Mouse (Mus musculus) embryonic facial prominence, embryonic 11.5 days (tissue): Measurements from ENCODE around the gene Olfr262. TPM values are rescaled to one million over a fixed set of nuclear protein-coding genes. Genes with fewer than 3 reads are reported as not detected.
"Not testable (repeated sequence)": the region's sequence is repeated elsewhere in the genome, so short reads cannot be mapped to it uniquely, and the experiment has no call there.

ENCODE experiments used
- ATAC-seq: fragments of 200-750 bp; cut with Nextera tagmentation; replicated peaks from 2 replicates; pipeline ENCODE4 v1.8.0; 2017; ENCODE audit warnings: low read depth; ENCODE audit not compliant: insufficient number of reproducible peaks, low FRiP score, low TSS enrichment
- DNase-seq: peaks from one replicate; pipeline ENCODE4 v3.0.0-alpha.2; 2015; ENCODE audit warnings: low spot score
- H3K27ac ChIP-seq: fragments of 300-500 bp; sonication (generic); replicated peaks from 2 replicates; pipeline ENCODE4 v1.5.1; 2014; ENCODE audit warnings: mild to moderate bottlenecking, low read depth, low read length, control low read depth
- H3K27me3 ChIP-seq: fragments of 300-500 bp; sonication (generic); 2 replicates; pipeline ENCODE4 v1.6.1; 2014; ENCODE audit warnings: mild to moderate bottlenecking, low read length, moderate library complexity, mixed read lengths; ENCODE audit not compliant: control insufficient read depth, insufficient read depth
- H3K36me3 ChIP-seq: fragments of 300-500 bp; sonication (generic); replicated peaks from 2 replicates; pipeline ENCODE4 v1.6.1; 2014; ENCODE audit warnings: low read depth, mild to moderate bottlenecking, low read length, moderate library complexity, mixed read lengths; ENCODE audit not compliant: control insufficient read depth, insufficient read depth
- H3K4me1 ChIP-seq: fragments of 300-500 bp; sonication (generic); 2 replicates; pipeline ENCODE4 v1.6.1; 2014; ENCODE audit warnings: low read length, mixed read lengths; ENCODE audit not compliant: control insufficient read depth, insufficient read depth
- H3K4me2 ChIP-seq: fragments of 300-500 bp; sonication (generic); 2 replicates; pipeline ENCODE4 v1.6.1; 2014; ENCODE audit warnings: low read depth, mild to moderate bottlenecking, control low read depth, low read length, moderate library complexity
- H3K4me3 ChIP-seq: fragments of 300-500 bp; sonication (generic); 2 replicates; pipeline ENCODE4 v1.5.1; 2014; ENCODE audit warnings: low read depth, low read length, control low read depth
- H3K9ac ChIP-seq: fragments of 300-500 bp; sonication (generic); replicated peaks from 2 replicates; pipeline ENCODE4 v1.6.1; 2014; ENCODE audit warnings: mild to moderate bottlenecking, control low read depth, low read length
- H3K9me3 ChIP-seq: fragments of 300-500 bp; sonication (generic); replicated peaks from 2 replicates; pipeline ENCODE4 v1.6.1; 2016; ENCODE audit warnings: mild to moderate bottlenecking, low read length, inconsistent platforms, mixed read lengths; ENCODE audit not compliant: control insufficient read depth
- WGBS: fragments of 180-500 bp; shearing (Covaris S2); extraction: QIAGEN DNeasy Blood & Tissue Kit; methylation state at CpG from one replicate; pipeline ENCODE4 v1.1.7; 2014; 5-methylcytosine and 5-hydroxymethylcytosine counted together
- polyA plus RNA-seq: library from polyadenylated mRNA; unstranded; fragments of >200 nt; fragmentation: Nextera tagmentation; extraction: Ambion mirVana; gene quantifications from 2 replicates; pipeline ENCODE4 v1.2.1, GENCODE M21; 2014

Gene Olfr262
- polyA plus RNA-seq, result not detected in 2 replicates

DNA sequence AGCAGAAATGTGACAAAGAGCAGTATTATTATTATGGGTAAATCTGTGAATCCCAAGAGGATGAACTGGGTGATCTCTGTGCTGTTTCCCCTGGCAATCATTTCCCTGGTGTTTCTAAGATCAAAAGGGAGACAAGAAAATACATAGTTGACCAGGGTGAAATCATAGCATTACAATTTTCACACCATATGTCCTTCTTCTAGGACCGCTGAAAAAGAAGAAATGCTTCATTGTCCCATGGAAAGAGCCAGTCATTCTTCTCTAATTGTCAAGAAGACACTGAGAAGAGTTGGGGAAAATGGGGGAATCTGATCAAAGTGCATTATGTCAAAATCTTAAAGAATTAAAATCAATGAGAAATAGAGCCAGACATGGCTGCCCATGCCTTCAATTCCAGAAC is at the start of gene Olfr262:
TSS of gene Olfr262 (minus strand) at position 101 of the 400 bp plus-strand sequence.
- Histone ChIP-seq H3K27me3 (no peaks in the 10 kb centered on the region), H3K36me3 (no peaks in the 10 kb centered on the region), H3K27ac (no peak within 1 kb of the TSS), H3K4me1 (no peaks in the 10 kb centered on the region), H3K9ac (no peak within 1 kb of the TSS), H3K4me2 (no peak within 1 kb of the TSS), H3K9me3 (no peaks in the 10 kb centered on the region), H3K4me3 (no peak within 1 kb of the TSS)
- 81% methylated on average over 1 of the region's 1 CpGs for WGBS
- no peak for ATAC-seq
- no peak for DNase-seq

DNA sequence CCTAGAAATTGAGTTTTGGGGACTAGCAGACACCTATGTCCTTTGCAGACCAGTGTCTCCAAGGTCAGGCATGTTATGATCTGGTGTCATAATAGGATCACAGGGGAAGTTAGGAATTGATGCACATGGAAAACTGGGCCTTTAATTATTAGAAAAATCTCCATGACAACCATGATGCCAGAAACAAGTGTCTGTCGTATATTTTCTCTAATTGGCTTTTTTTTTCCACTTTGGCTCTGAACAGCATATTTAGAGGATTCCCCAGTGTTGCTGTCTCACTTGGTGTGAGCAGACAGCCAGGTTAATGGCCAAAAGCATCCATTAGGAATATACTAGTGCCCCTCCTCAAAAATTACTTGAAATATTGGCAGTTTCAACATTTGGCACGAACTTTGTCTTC is 38.1 kb upstream of the Olfr262 start, which contains the start of gene Olfr1434:
TSS of gene Olfr1434 (plus strand) at position 301 of the 400 bp plus-strand sequence.
- H3K9ac ChIP-seq, result no peak within 1 kb of the TSS
- H3K4me1 ChIP-seq, result no peaks in the 10 kb centered on the region
- ATAC-seq (no peak), DNase-seq (no peak)
- no peaks in the 10 kb centered on the region for H3K27me3 ChIP-seq
- no peak within 1 kb of the TSS for H3K4me2 ChIP-seq
- no peak within 1 kb of the TSS for H3K4me3 ChIP-seq
- WGBS, result 80% methylated on average over 2 of the region's 2 CpGs
- no peak within 1 kb of the TSS for H3K27ac ChIP-seq
- H3K36me3 ChIP-seq, result no peaks in the 10 kb centered on the region
- no peaks in the 10 kb centered on the region for H3K9me3 ChIP-seq

DNA sequence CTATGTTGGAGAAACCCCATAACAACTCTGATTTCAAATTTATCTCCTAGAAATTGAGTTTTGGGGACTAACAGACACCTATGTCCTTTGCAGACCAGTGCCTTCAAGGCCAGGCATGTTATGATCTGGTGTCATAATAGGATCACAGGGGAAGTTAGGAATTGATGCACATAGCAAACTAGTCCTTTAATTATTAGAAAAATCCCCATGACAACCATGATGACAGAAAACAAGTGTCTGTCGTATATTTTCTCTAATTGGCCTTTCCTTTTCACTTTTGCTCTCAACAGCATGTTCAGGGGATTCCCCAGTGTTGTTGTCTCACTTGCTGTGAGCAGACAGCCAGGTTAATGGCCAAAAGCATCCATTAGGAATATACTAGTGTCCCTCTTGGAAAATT is 19.3 kb upstream of the Olfr262 start, which contains the start of gene Olfr235:
TSS of gene Olfr235 (plus strand) at position 301 of the 400 bp plus-strand sequence.
- Histone ChIP-seq H3K27ac (no peak within 1 kb of the TSS), H3K4me1 (no peaks in the 10 kb centered on the region), H3K27me3 (no peaks in the 10 kb centered on the region), H3K9ac (no peak within 1 kb of the TSS), H3K4me3 (no peak within 1 kb of the TSS), H3K4me2 (no peak within 1 kb of the TSS), H3K36me3 (no peaks in the 10 kb centered on the region), H3K9me3 (no peaks in the 10 kb centered on the region)
- 62% methylated on average over 1 of the region's 1 CpGs for WGBS
- no peak for ATAC-seq
- no peak for DNase-seq

DNA sequence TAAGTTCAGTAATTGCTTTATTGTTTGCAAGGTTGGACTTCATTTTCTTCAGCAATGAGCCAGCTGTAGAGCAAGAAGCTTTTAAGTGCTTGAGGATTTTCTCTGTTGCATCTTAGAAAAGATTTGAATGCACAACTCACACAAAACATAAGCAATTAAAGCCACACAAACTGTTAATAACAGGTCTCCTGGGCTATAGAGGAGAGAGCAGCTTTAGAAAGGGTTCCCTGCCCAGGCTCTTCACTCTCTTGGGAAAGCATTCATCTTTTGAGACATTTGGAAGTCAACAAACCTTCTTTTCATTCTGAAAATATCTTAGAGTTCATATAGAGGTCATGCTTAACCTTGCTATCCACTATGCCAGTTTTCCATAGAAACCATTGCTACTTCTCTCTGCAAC is 9.0 kb downstream of the Olfr262 start, which contains the start of gene Olfr1432:
TSS of gene Olfr1432 (minus strand) at position 101 of the 400 bp plus-strand sequence.
- H3K27ac ChIP-seq, H3K27me3 ChIP-seq, DNase-seq, H3K4me2 ChIP-seq, H3K4me1 ChIP-seq, H3K36me3 ChIP-seq, ATAC-seq, H3K9ac ChIP-seq, H3K9me3 ChIP-seq, H3K4me3 ChIP-seq: not testable (repeated sequence)

DNA sequence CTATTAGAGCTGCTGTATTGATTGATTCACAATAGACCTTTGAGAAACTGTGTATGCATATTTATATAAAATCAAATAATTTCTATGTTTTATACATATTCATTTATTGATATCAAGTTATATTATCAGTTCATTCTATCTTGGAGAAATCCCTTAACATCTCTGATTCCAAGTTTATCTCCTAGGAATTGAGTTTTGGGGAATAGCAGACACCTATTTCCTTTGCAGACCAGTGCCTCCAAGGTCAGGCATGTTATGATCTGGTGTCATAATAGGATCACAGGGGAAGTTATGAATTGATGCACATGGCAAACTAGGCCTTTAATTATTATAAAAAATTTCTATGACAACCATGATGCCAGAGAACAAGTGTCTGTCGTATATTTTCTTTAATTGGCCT is 41.1 kb downstream of the Olfr262 start, which contains the start of gene Olfr1431:
TSS of gene Olfr1431 (plus strand) at position 301 of the 400 bp plus-strand sequence.
- no peaks in the 10 kb centered on the region for H3K36me3 ChIP-seq
- no peak for ATAC-seq
- 85% methylated on average over 1 of the region's 1 CpGs for WGBS
- H3K27ac ChIP-seq, result no peak within 1 kb of the TSS
- H3K4me1 ChIP-seq, result no peaks in the 10 kb centered on the region
- H3K4me2 ChIP-seq, result no peak within 1 kb of the TSS
- DNase-seq, result no peak
- no peaks in the 10 kb centered on the region for H3K27me3 ChIP-seq
- H3K9ac ChIP-seq, result no peak within 1 kb of the TSS
- H3K4me3 ChIP-seq, result no peak within 1 kb of the TSS
- H3K9me3 ChIP-seq, result no peaks in the 10 kb centered on the region

GRCm38 (mm10) chr19:12199076-12199475 is 42.4 kb downstream of the Olfr262 start:
- not testable (repeated sequence) for DNase-seq, H3K9ac ChIP-seq, H3K4me1 ChIP-seq, H3K36me3 ChIP-seq, H3K4me2 ChIP-seq, H3K27me3 ChIP-seq, H3K4me3 ChIP-seq, H3K27ac ChIP-seq, ATAC-seq, H3K9me3 ChIP-seq
- WGBS, result 74% methylated on average over 4 of the region's 4 CpGs

Other genes with a start within 250 kb of the Olfr262 start
- not detected in 2 replicates for gene Olfr1423, start 200.3 kb downstream of the Olfr262 start, polyA plus RNA-seq
- not detected in 2 replicates for gene Olfr1424, start 179.0 kb downstream of the Olfr262 start, polyA plus RNA-seq
- gene Olfr1425, start 163.9 kb downstream of the Olfr262 start, polyA plus RNA-seq, result not detected in 2 replicates
- not detected in 2 replicates for gene Olfr1426, start 149.6 kb downstream of the Olfr262 start, polyA plus RNA-seq
- gene Olfr1427, start 138.3 kb downstream of the Olfr262 start, polyA plus RNA-seq, result not detected in 2 replicates
- gene Olfr1428, start 125.8 kb downstream of the Olfr262 start, polyA plus RNA-seq, result not detected in 2 replicates
- not detected in 2 replicates for gene Olfr76, start 118.5 kb downstream of the Olfr262 start, polyA plus RNA-seq
- not detected in 2 replicates for gene Olfr1555-ps1, start 71.5 kb downstream of the Olfr262 start, polyA plus RNA-seq
- gene Olfr1431, start 41.0 kb downstream of the Olfr262 start, polyA plus RNA-seq, result not detected in 2 replicates
- not detected in 2 replicates for gene Olfr1432, start 9.1 kb downstream of the Olfr262 start, polyA plus RNA-seq
- not detected in 2 replicates for gene Olfr235, start 19.4 kb upstream of the Olfr262 start, polyA plus RNA-seq
- gene Olfr1434, start 38.2 kb upstream of the Olfr262 start, polyA plus RNA-seq, result not detected in 2 replicates
- gene Olfr1436, start 57.5 kb upstream of the Olfr262 start, polyA plus RNA-seq, result not detected in 2 replicates
- not detected in 2 replicates for gene Olfr1437, start 83.4 kb upstream of the Olfr262 start, polyA plus RNA-seq
- gene Olfr1438-ps1, start 94.3 kb upstream of the Olfr262 start, polyA plus RNA-seq, result not detected in 2 replicates
- gene Olfr1440, start 145.6 kb upstream of the Olfr262 start, polyA plus RNA-seq, result not detected in 2 replicates
- gene Olfr1441, start 175.8 kb upstream of the Olfr262 start, polyA plus RNA-seq, result not detected in 2 replicates
- gene Pfpl, start 186.2 kb upstream of the Olfr262 start, polyA plus RNA-seq, result not detected in 2 replicates
- 0.39 and 0.60 TPM in 2 replicates for gene Mpeg1, start 219.1 kb upstream of the Olfr262 start, polyA plus RNA-seq